Mouse (Mus musculus) cerebellum, postnatal 14 days (tissue): ENCODE data around the gene Msl2.

Experiments
- DNase-seq, 2 experiments: peaks; one replicate each; pipeline ENCODE4 v3.0.0; 2021; ENCODE audit warnings: mixed read lengths in 2 of 2

The Msl2 gene

GRCm38 (mm10) chr9:101073987-101074331, at the start of gene Msl2:
Msl2 (plus strand) TSS chr9:101074101.
- DNase-seq: no peak

- peak; percentile 5 to 31 for DNase-seq
Observed at GRCm38 (mm10) chr9:101033761-101034447, 40.0 kb upstream of the Msl2 start.

- peak; percentile 98 to 99 for DNase-seq
Observed at GRCm38 (mm10) chr9:101034448-101035098, 39.3 kb upstream of the Msl2 start, which contains the start of gene Pccb. Pccb (minus strand) TSS chr9:101034898.

GRCm38 (mm10) chr9:101035836-101036596, 37.9 kb upstream of the Msl2 start:
- DNase-seq: no peak

GRCm38 (mm10) chr9:101036876-101037275, 37.0 kb upstream of the Msl2 start:
- no peak for DNase-seq

GRCm38 (mm10) chr9:101037396-101037795, 36.5 kb upstream of the Msl2 start:
- no peak for DNase-seq

GRCm38 (mm10) chr9:101038634-101039033, 35.3 kb upstream of the Msl2 start:
- DNase-seq: no peak

GRCm38 (mm10) chr9:101041508-101041907, 32.4 kb upstream of the Msl2 start:
- DNase-seq: no peak

- no peak for DNase-seq
Observed at GRCm38 (mm10) chr9:101042249-101042648, 31.7 kb upstream of the Msl2 start.

GRCm38 (mm10) chr9:101045710-101046338, 28.1 kb upstream of the Msl2 start:
- no peak for DNase-seq

GRCm38 (mm10) chr9:101052007-101052406, 21.9 kb upstream of the Msl2 start:
- DNase-seq: no peak

GRCm38 (mm10) chr9:101052691-101053090, 21.2 kb upstream of the Msl2 start:
- no peak for DNase-seq

GRCm38 (mm10) chr9:101053279-101053678, 20.6 kb upstream of the Msl2 start:
- DNase-seq: no peak

- DNase-seq: no peak
Observed at GRCm38 (mm10) chr9:101057156-101057555, 16.7 kb upstream of the Msl2 start.

- no peak for DNase-seq
Observed at GRCm38 (mm10) chr9:101061035-101061434, 12.9 kb upstream of the Msl2 start.

GRCm38 (mm10) chr9:101062253-101062780, 11.6 kb upstream of the Msl2 start:
- DNase-seq: no peak

GRCm38 (mm10) chr9:101065076-101065602, 8.8 kb upstream of the Msl2 start:
- DNase-seq: no peak

- no peak for DNase-seq
Observed at GRCm38 (mm10) chr9:101069781-101070180, 4.1 kb upstream of the Msl2 start.

GRCm38 (mm10) chr9:101072506-101072905, 1.4 kb upstream of the Msl2 start:
- no peak for DNase-seq

GRCm38 (mm10) chr9:101073041-101073986, 587 bp upstream of the Msl2 start:
- DNase-seq: peak; percentile 99 to 100

- DNase-seq: peak; percentile 85 to 86
Observed at GRCm38 (mm10) chr9:101074332-101075021, 576 bp downstream of the Msl2 start.
